Mouse (Mus musculus): Measurements from ENCODE around the gene Cdh4. TPM values are rescaled to one million over a fixed set of nuclear protein-coding genes. Genes with fewer than 3 reads are reported as not detected.

Cdh4 gene
- polyA plus RNA-seq, 1 experiment from 2014 or later, result 8.7 TPM

DNA sequence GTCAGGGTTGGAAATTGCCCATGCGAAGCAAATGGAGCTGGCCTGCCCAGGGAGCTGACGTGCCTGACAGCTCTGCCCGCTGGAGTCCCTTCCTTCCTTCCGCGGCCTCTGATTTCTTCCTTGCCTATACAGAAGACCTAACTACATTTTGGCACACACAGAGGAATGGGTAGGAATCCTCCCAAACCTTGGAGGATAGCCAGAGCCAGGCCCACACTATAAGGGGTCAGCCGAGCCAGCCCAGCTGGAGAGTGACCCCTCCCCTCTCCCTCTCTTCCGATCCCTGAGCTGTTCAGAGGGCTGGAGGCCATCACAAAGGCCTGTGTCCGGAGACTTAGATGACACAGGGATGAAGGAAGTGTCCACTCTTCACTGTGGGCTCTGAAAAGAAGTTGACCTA, 514 bp upstream of the Cdh4 start:
- Histone ChIP-seq H3K9me3 (no peaks in the 10 kb centered on the region), H3K4me3 (peak overlapping the region; percentile 80), H3K4me1 (replicated peaks) (peaks cover 38% of the 10 kb centered on the region), H3K27ac (peak overlapping the region; percentile 89), H3K27me3 (ENCODE audit: insufficient read depth, poor library complexity, severe bottlenecking) (peaks cover 56% of the 10 kb centered on the region), H3K36me3 (0 out of 2 replicates have a peak, but pooled peaks cover 1% of the 10 kb centered on the region)
- DNase-seq (ENCODE audit: low spot score), result no peak
- 5% methylated on average over 8 of the region's 8 CpGs for WGBS

DNA sequence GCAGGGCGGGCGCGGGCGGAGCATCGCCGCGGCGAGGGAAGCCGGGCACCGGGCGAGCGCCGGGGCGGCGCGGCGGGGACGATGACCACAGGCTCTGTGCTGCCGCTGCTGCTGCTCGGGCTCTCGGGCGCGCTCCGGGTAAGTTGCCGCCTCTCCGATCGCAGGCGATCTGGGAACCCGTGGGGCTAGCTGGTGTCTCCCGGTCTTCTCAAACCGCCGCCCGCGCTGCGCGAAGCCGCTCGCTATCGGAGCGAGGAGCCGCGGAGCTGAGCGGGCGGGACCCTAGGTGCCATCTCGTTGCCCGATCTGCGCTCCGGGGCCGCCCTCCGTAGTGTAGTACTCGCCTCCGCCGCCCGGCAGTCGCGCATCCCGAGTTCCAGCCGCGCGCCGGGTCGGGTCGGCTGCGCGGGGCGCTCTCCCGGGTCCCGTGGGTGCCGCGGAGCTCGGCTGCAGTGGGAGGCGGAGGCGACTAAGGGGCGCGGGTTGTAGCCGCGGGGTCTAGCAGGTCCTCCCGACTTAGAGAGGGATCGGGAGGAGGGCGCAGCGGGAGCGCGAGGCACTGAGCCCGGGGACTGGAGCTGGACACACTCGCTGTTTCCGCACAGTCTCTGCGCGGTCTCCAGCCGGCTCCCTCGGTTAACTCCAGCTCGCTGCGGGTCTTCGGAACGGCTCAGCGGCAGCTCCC, 452 bp downstream of the Cdh4 start:
- Histone ChIP-seq H3K4me3 (peak overlapping the region; percentile 80), H3K36me3 (0 out of 2 replicates have a peak, but pooled peaks cover 4% of the 10 kb centered on the region), H3K9me3 (no peaks in the 10 kb centered on the region), H3K27ac (peak overlapping the region; percentile 89), H3K4me1 (replicated peaks) (peaks cover 38% of the 10 kb centered on the region), H3K27me3 (ENCODE audit: insufficient read depth, poor library complexity, severe bottlenecking) (peaks cover 54% of the 10 kb centered on the region)
- peak; percentile 80 for DNase-seq (ENCODE audit: low spot score)
- under 1% methylated on average over 95 of the region's 95 CpGs for WGBS

DNA sequence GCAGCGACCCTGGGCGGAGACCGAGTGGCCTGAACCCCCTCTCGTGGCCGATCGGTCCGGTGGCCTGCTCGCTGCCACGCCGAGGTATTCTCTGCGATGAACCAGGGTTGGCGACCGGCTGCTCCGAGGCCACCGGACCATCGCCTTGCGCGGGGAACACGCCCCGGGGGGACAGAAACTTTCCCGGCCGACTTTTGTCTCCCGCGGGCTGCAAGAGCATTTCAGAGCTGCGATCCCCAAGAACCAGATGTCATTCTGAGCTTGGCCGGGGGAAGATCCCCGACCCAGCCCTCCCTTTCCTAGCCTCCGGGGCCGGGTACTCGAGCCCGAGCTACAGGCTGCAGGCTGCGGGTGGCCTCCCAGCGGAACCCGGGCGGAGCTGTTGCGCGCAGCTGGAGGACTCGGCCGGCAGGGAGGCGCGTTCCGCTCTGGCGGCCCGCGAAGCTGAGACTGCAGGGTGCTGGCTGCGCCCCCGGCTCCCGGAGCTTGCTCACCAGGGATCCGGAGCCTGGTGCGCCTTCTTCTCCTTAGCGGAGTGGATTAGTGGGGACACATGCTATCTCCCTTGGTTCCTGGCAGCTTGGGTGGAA, 1.1 kb downstream of the Cdh4 start:
- H3K27me3 ChIP-seq (ENCODE audit: insufficient read depth, poor library complexity, severe bottlenecking), result peaks cover 53% of the 10 kb centered on the region
- WGBS, result under 1% methylated on average over 51 of the region's 51 CpGs
- H3K4me1 ChIP-seq (replicated peaks), result peaks cover 38% of the 10 kb centered on the region
- peak overlapping the region; percentile 80 for H3K4me3 ChIP-seq
- H3K27ac ChIP-seq, result peak overlapping the region; percentile 89
- no peaks in the 10 kb centered on the region for H3K9me3 ChIP-seq
- peak; percentile 76 for DNase-seq (ENCODE audit: low spot score)
- 0 out of 2 replicates have a peak, but pooled peaks cover 5% of the 10 kb centered on the region for H3K36me3 ChIP-seq

DNA sequence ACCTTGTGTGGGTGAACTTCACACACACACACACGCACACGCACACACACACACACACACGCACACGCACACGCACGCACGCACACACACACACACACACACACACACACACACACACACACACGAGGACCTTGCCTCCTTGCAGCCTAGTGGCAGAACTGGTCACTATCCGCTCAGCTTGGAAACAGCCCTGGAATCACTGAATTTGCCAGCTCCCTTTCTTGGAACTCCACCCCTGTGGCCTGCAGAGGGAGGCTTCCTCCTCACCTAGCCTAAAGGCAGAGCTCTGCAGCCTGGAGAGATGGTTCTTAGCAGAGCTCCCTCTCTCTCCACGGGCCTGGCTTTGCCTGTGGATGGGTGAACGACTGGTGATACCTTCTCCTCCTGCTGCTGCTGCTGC, 1.7 kb downstream of the Cdh4 start:
- peaks cover 4% of the 10 kb centered on the region for H3K9me3 ChIP-seq
- peak overlapping the region; percentile 80 for H3K4me3 ChIP-seq
- 7% methylated on average over 7 of the region's 11 CpGs for WGBS
- peak; percentile 46 for DNase-seq (ENCODE audit: low spot score)
- peaks cover 38% of the 10 kb centered on the region for H3K4me1 ChIP-seq (replicated peaks)
- peaks cover 47% of the 10 kb centered on the region for H3K27me3 ChIP-seq (ENCODE audit: insufficient read depth, poor library complexity, severe bottlenecking)
- H3K27ac ChIP-seq, result peak overlapping the region; percentile 89; the same call in 1 of the 2 replicates
- H3K36me3 ChIP-seq, result peaks cover 10% of the 10 kb centered on the region; the same call in 1 of the 2 replicates

DNA sequence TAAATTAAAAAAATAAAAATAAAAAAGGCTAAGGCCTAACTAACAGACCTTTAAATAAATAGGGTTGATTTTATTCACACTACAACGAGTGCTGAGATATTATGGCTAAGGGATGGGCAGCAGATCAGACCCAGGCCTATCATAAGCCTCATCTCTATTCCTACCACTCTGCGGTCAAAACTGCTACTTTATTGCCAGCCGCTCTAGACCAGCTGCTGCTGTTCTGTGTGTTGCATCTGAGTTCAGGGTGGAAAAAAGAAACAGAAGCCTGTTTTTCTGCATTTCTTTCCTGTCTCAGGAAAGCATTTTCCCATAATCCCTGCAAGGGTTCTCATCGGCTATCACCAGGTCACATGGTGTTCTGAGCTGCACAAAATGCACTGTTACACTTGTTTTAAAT, 6.0 kb downstream of the Cdh4 start:
- H3K4me3 ChIP-seq, result no peak overlapping the region
- H3K4me1 ChIP-seq (replicated peaks), result peaks cover 14% of the 10 kb centered on the region
- DNase-seq (ENCODE audit: low spot score), result no peak
- peaks cover 13% of the 10 kb centered on the region for H3K9me3 ChIP-seq
- no peak overlapping the region for H3K27ac ChIP-seq
- H3K27me3 ChIP-seq (ENCODE audit: insufficient read depth, poor library complexity, severe bottlenecking), result peaks cover 22% of the 10 kb centered on the region
- H3K36me3 ChIP-seq, result peaks cover 37% of the 10 kb centered on the region
- 94% methylated on average over 4 of the region's 4 CpGs for WGBS

DNA sequence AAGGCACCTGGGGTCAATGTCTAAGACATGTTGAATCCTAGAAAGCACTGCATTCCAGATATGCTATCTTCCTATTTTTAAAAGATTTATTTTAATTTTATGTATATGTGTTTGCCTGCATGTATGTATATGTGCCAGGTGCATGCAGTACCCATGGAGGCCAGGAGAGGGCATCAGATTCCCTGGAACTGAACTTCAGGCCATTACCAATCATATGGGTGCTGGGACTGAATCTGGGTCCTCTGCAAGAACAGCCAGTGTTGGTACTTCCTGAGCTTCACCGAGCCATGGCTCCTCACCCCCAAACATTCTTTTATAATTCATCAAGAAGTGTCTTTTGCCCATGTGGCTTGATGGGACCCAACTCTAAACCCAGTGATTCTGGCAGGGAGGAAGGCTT, 6.8 kb downstream of the Cdh4 start:
- Histone ChIP-seq H3K27ac (no peak overlapping the region), H3K4me1 (replicated peaks) (peaks cover 6% of the 10 kb centered on the region), H3K36me3 (peaks cover 44% of the 10 kb centered on the region), H3K27me3 (ENCODE audit: insufficient read depth, poor library complexity, severe bottlenecking) (peaks cover 15% of the 10 kb centered on the region), H3K9me3 (peaks cover 18% of the 10 kb centered on the region), H3K4me3 (no peak overlapping the region)
- DNase-seq (ENCODE audit: low spot score), result no peak
- WGBS, result 80% methylated on average over 1 of the region's 1 CpGs

DNA sequence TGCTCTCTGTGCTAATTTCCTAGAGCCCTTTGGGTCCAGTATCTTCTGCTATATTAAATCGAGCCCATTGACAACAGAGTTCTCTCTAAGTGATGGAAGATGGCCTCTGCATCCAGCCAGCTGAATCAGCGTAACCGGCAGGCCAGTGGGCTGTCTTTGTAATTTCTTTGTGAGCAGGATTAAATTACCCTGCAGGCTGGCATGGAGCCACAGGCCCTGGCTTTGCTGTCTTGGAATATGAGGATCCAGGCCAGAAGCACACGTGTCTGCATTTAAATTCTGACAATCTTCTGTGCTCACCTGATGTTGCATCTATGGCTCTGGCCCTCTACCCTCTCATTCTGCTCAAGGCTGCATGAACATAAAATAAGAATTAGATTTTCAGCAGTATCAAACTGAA, 17.0 kb downstream of the Cdh4 start:
- Histone ChIP-seq H3K9me3 (peaks cover 89% of the 10 kb centered on the region), H3K4me1 (replicated peaks) (no peaks in the 10 kb centered on the region), H3K27ac (no peak overlapping the region), H3K4me3 (no peak overlapping the region), H3K36me3 (peaks cover 65% of the 10 kb centered on the region), H3K27me3 (ENCODE audit: insufficient read depth, poor library complexity, severe bottlenecking) (no peaks in the 10 kb centered on the region)
- 89% methylated on average over 4 of the region's 4 CpGs for WGBS
- no peak for DNase-seq (ENCODE audit: low spot score)

DNA sequence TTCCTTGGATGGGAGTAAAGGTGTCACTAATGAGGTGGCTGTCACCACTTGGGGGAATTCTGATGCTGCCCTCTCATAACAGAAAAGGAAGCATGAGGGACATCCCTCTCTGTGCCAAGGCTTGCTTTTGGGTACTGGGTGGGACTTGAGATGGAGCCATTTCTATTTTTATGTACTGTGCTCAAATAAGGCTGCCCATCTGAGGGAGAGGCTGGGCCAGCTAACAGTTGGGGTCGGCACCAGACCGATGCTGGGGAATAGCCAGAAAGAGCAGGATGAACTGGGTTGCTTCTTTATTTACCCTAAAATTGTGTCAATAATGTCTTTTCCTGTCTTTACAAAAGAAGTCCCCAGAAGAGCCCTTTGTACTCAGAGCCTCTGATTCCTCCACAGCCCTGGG, 17.4 kb downstream of the Cdh4 start:
- Histone ChIP-seq H3K4me3 (no peak overlapping the region), H3K9me3 (peaks cover 89% of the 10 kb centered on the region), H3K4me1 (replicated peaks) (no peaks in the 10 kb centered on the region), H3K27ac (no peak overlapping the region), H3K27me3 (ENCODE audit: insufficient read depth, poor library complexity, severe bottlenecking) (no peaks in the 10 kb centered on the region), H3K36me3 (peaks cover 62% of the 10 kb centered on the region)
- 97% methylated on average over 2 of the region's 2 CpGs for WGBS
- no peak for DNase-seq (ENCODE audit: low spot score)

DNA sequence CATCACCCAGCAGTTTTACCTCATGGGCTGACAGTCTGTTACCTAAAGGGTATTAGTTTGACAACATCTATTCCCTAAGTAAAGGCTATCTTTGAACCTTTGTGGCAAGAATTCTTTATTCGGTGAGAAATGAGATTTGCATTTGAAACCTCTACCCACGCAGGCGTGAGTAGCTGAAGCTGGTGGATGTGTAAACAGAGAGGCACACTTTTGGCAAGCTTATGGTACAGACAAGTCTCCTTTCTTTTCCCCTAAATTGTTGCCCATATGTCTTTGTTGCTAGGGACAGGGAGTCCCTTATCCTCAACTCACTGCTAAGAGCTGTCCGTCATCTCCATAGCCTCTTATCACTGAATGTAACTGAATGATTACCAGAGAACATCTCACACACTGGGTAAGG, 21.3 kb downstream of the Cdh4 start:
- no peak overlapping the region for H3K4me3 ChIP-seq
- peaks cover 40% of the 10 kb centered on the region for H3K36me3 ChIP-seq
- no peaks in the 10 kb centered on the region for H3K27me3 ChIP-seq (ENCODE audit: insufficient read depth, poor library complexity, severe bottlenecking)
- 95% methylated on average over 4 of the region's 4 CpGs for WGBS
- no peak for DNase-seq (ENCODE audit: low spot score)
- H3K27ac ChIP-seq, result no peak overlapping the region
- no peaks in the 10 kb centered on the region for H3K4me1 ChIP-seq (replicated peaks)
- peaks cover 90% of the 10 kb centered on the region for H3K9me3 ChIP-seq

DNA sequence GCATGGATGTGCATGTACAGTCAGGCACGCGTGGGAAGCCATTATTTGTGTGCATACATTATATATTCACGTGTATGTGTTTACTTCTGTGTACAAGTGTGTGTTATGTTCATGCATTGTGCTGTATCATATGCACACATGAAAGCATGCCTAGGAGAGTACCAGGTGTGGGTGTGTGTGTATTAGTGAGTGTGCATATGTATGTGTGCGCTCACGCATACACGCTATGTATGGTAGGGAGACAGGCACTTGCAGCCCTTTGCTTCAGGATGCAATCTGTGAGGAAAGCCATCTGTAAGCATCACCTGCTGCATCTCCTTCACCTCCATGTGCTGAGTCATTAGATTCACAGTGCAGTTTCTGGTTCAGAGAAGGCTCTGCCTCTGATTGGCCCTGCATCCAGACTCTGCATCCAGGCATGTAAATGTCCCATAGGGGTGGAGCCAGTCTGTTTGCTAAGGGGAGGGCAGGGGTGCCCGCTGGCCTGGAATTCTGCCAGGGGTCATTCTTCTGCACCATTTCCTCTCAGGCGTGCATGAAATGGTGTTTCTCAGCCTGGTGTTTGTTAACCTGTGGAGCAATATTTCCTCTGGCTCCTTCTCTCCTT, 25.7 kb downstream of the Cdh4 start:
- Histone ChIP-seq H3K27me3 (ENCODE audit: insufficient read depth, poor library complexity, severe bottlenecking) (no peaks in the 10 kb centered on the region), H3K9me3 (peaks cover 46% of the 10 kb centered on the region), H3K4me1 (replicated peaks) (no peaks in the 10 kb centered on the region), H3K4me3 (no peak overlapping the region), H3K36me3 (peaks cover 9% of the 10 kb centered on the region; the same call in 1 of the 2 replicates), H3K27ac (no peak overlapping the region)
- WGBS, result 91% methylated on average over 8 of the region's 8 CpGs
- no peak for DNase-seq (ENCODE audit: low spot score)

DNA sequence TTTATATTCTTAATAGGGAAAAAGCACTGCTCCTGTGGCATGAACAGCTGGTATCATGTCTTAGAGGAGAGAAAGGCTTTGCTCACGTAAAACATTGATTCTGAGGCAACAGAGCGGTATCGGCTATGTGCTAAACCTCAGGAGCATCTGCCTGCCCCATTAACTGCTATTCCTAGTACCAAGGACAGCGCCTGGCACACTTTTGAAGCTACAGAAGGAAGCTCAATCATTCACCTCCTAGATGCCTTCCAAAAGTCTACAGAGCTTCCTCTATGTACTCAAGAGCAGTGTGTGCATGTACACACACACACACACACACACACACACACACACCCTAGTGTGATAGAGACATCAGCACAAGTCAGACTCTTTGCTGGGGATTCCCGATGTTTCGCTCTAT, 34.4 kb downstream of the Cdh4 start:
- no peak overlapping the region for H3K4me3 ChIP-seq
- peaks cover 28% of the 10 kb centered on the region; the same call in 1 of the 2 replicates for H3K4me1 ChIP-seq (replicated peaks)
- H3K36me3 ChIP-seq, result no peaks in the 10 kb centered on the region
- H3K9me3 ChIP-seq, result no peaks in the 10 kb centered on the region
- H3K27ac ChIP-seq, result no peak overlapping the region
- no peak for DNase-seq (ENCODE audit: low spot score)
- no peaks in the 10 kb centered on the region for H3K27me3 ChIP-seq (ENCODE audit: insufficient read depth, poor library complexity, severe bottlenecking)
- WGBS, result 87% methylated on average over 6 of the region's 6 CpGs

DNA sequence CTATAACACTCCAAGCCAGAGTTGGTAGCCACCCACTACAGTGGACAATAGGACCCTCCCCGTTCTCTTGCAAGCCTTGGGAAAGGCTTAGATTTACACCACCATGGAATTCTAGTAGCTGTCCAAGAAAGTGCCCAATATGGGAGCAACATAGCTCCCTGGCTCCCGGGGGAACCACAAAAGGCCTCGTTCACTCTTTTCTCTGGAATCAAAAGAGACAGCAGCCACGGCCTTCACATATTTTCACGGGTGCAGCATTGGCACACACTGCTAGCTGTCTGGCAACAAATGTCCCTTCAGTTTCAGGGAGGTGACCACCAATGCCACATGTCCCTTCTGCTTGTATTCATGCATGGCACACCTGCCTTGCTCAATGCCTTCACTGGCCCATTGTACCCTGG, 38.6 kb downstream of the Cdh4 start:
- peaks cover 17% of the 10 kb centered on the region; the same call in 1 of the 2 replicates for H3K4me1 ChIP-seq (replicated peaks)
- H3K9me3 ChIP-seq, result no peaks in the 10 kb centered on the region
- no peaks in the 10 kb centered on the region for H3K27me3 ChIP-seq (ENCODE audit: insufficient read depth, poor library complexity, severe bottlenecking)
- H3K36me3 ChIP-seq, result no peaks in the 10 kb centered on the region
- H3K4me3 ChIP-seq, result no peak overlapping the region
- no peak for DNase-seq (ENCODE audit: low spot score)
- no peak overlapping the region for H3K27ac ChIP-seq
- 68% methylated on average over 5 of the region's 5 CpGs for WGBS

DNA sequence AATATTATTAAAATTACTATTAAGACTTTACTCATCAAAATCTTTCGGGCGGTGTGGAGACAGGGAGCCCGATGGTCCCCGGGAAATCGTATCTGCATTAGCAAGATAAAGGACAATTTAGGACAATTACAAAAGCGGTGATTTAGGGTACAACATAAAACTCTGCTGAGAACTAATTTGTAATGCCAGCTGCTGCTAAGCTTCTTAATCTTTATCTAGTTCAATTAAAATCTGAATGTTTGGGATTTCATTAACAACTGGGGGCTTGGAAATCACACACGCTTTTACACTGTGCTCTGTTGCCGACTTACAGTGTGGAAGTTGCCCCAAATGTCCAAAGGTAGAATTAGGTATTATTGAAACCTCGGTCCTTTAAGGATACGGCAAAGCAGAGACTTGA, 39.1 kb downstream of the Cdh4 start:
- Histone ChIP-seq H3K36me3 (no peaks in the 10 kb centered on the region), H3K4me3 (no peak overlapping the region), H3K9me3 (no peaks in the 10 kb centered on the region), H3K4me1 (replicated peaks) (peaks cover 17% of the 10 kb centered on the region; the same call in 1 of the 2 replicates), H3K27ac (no peak overlapping the region), H3K27me3 (ENCODE audit: insufficient read depth, poor library complexity, severe bottlenecking) (no peaks in the 10 kb centered on the region)
- WGBS, result 90% methylated on average over 10 of the region's 10 CpGs
- DNase-seq (ENCODE audit: low spot score), result no peak

Data from hindbrain, embryonic 10.5 days (tissue).